Mouse (Mus musculus): ENCODE measurements around the gene Fasl.

The Fasl gene

GRCm38 (mm10) chr1:161751311-161751710 lies 37.0 kb downstream of the Fasl start:
- DNase-seq: no peak

- peak; percentile 24 to 55 for DNase-seq
These were observed 37.7 kb downstream of the Fasl start for GRCm38 (mm10) chr1:161750471-161751041.

GRCm38 (mm10) chr1:161748685-161749084 lies 39.6 kb downstream of the Fasl start:
- DNase-seq: no peak

GRCm38 (mm10) chr1:161748138-161748537 lies 40.2 kb downstream of the Fasl start:
- peak; percentile 29 to 80 for DNase-seq

- no peak for DNase-seq
These were observed 41.6 kb downstream of the Fasl start for GRCm38 (mm10) chr1:161746542-161747302.

- DNase-seq: no peak
These were observed 43.4 kb downstream of the Fasl start for GRCm38 (mm10) chr1:161744855-161745254.

GRCm38 (mm10) chr1:161744209-161744608 lies 44.1 kb downstream of the Fasl start:
- no peak for DNase-seq

GRCm38 (mm10) chr1:161742481-161743267 lies 45.6 kb downstream of the Fasl start:
- DNase-seq: no peak

- no peak for DNase-seq
These were observed 51.4 kb downstream of the Fasl start for GRCm38 (mm10) chr1:161736848-161737247.

GRCm38 (mm10) chr1:161736255-161736654 lies 52.0 kb downstream of the Fasl start:
- no peak for DNase-seq

GRCm38 (mm10) chr1:161735465-161736046 lies 52.7 kb downstream of the Fasl start:
- DNase-seq: peak in 1 of 2 experiments; percentile 36

GRCm38 (mm10) chr1:161734741-161735211 lies 53.5 kb downstream of the Fasl start:
- DNase-seq: no peak

- no peak for DNase-seq
These were observed 54.0 kb downstream of the Fasl start for GRCm38 (mm10) chr1:161734314-161734713.
